Mouse (Mus musculus) forebrain, embryonic 11.5 days (tissue): ENCODE results near the gene Fbxw21. TPM values are rescaled to one million over a fixed set of nuclear protein-coding genes. Genes with fewer than 3 reads are reported as not detected.

Experiments
- ATAC-seq: fragments of 200-750 bp; cut with Nextera tagmentation; replicated peaks from 2 replicates; pipeline ENCODE4 v1.8.0; 2017; ENCODE audit warnings: moderate TSS enrichment; ENCODE audit not compliant: low FRiP score
- DNase-seq: peaks from one replicate; pipeline ENCODE4 v3.0.0-alpha.2; 2017; ENCODE audit warnings: low spot score
- H3K27ac ChIP-seq: fragments of 300-500 bp; sonication (generic); 2 replicates; pipeline ENCODE4 v1.5.1; 2014; ENCODE audit warnings: low read depth, low read length
- H3K27me3 ChIP-seq: fragments of 300-500 bp; sonication (generic); 2 replicates; pipeline ENCODE4 v1.6.1; 2014; ENCODE audit warnings: mild to moderate bottlenecking, low read length, mixed read lengths; ENCODE audit not compliant: control insufficient read depth, insufficient read depth
- H3K36me3 ChIP-seq: fragments of 300-500 bp; sonication (generic); 2 replicates; pipeline ENCODE4 v1.6.1; 2014; ENCODE audit warnings: mild to moderate bottlenecking, low read length, moderate library complexity, mixed read lengths; ENCODE audit not compliant: control insufficient read depth, insufficient read depth
- H3K4me1 ChIP-seq: fragments of 300-500 bp; sonication (generic); replicated peaks from 2 replicates; pipeline ENCODE4 v1.6.1; 2014; ENCODE audit warnings: low read length, mixed read lengths; ENCODE audit not compliant: control insufficient read depth, insufficient read depth
- H3K4me2 ChIP-seq: fragments of 300-500 bp; sonication (generic); 2 replicates; pipeline ENCODE4 v1.6.1; 2014; ENCODE audit warnings: low read depth, mild to moderate bottlenecking, low read length, moderate library complexity, mixed read lengths; ENCODE audit not compliant: severe bottlenecking
- H3K4me3 ChIP-seq: fragments of 300-500 bp; sonication (generic); 2 replicates; pipeline ENCODE4 v1.5.1; 2014; ENCODE audit warnings: low read depth, low read length
- H3K9ac ChIP-seq: fragments of 300-500 bp; sonication (generic); 2 replicates; pipeline ENCODE4 v1.6.1; 2014; ENCODE audit warnings: low read length
- H3K9me3 ChIP-seq: fragments of 300-500 bp; sonication (generic); 2 replicates; pipeline ENCODE4 v1.6.1; 2016; ENCODE audit warnings: low read length, mixed read lengths; ENCODE audit not compliant: control insufficient read depth
- WGBS: fragments of 180-500 bp; shearing (Covaris S2); extraction: QIAGEN DNeasy Blood & Tissue Kit; methylation state at CpG from one replicate; pipeline ENCODE4 v1.1.7; 2014; 5-methylcytosine and 5-hydroxymethylcytosine counted together
- polyA plus RNA-seq: library from polyadenylated mRNA; unstranded; fragments of >200 nt; fragmentation: Nextera tagmentation; extraction: Ambion mirVana; gene quantifications from 2 replicates; pipeline ENCODE4 v1.2.1, GENCODE M21; 2014

Fbxw21 gene
- polyA plus RNA-seq, 1 experiment from 2014 or later: not detected

DNA sequence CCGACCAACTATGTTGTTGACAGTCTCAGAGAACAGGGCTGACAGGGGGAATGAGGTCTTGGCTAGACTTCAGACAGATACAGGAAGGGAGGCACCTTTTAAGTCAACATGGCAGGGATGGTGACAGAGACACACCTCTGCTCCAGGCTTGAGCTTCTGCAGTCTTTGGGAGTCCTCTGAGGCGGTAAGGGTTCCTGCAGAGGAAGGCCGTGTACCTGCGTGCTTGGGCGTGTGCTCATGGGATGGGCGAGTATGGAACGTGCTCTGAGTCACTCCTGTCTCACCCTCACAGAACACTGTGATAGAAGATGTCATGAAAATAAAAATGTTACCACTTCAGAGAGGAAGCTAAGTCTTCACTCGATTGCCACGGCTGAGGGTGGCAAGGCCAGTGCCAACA lies 42.3 kb downstream of the Fbxw21 start:
- Histone ChIP-seq H3K36me3 (peaks cover 33% of the 10 kb centered on the region), H3K27me3 (no peaks in the 10 kb centered on the region), H3K9me3 (no peaks in the 10 kb centered on the region), H3K9ac (no peak overlapping the region), H3K4me2 (no peak overlapping the region), H3K4me3 (no peak overlapping the region), H3K4me1 (no peaks in the 10 kb centered on the region), H3K27ac (no peak overlapping the region)
- DNase-seq: no peak
- no peak for ATAC-seq
- 95% methylated on average over 9 of the region's 9 CpGs for WGBS

DNA sequence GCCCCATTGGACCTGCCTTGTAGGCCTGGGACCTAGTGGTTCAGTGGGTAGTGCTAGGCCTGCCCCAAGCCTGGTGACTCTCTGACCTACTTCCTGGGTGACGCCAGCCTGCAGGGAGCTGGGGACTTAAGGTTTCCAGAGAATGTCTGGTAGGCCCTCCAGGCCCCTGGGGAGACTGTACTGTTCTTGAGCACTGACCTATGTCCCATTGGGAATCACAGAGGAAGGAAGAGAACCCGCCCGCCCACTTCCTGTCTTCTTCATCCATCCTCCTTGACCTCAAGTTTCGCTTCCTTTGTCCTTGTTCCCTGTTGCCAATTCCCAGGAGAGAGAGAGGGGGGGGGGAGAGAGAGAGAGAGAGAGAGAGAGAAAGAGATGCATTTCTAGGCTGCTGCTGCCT lies 43.7 kb downstream of the Fbxw21 start:
- Histone ChIP-seq H3K9ac (no peak overlapping the region), H3K4me1 (no peaks in the 10 kb centered on the region), H3K27me3 (no peaks in the 10 kb centered on the region), H3K27ac (no peak overlapping the region), H3K4me3 (no peak overlapping the region), H3K4me2 (no peak overlapping the region), H3K9me3 (no peaks in the 10 kb centered on the region), H3K36me3 (peaks cover 39% of the 10 kb centered on the region)
- DNase-seq: no peak
- ATAC-seq: no peak
- WGBS: 86% methylated on average over 4 of the region's 4 CpGs

- Histone ChIP-seq H3K4me1 (no peaks in the 10 kb centered on the region), H3K9me3 (no peaks in the 10 kb centered on the region), H3K4me3 (no peak overlapping the region), H3K36me3 (peaks cover 43% of the 10 kb centered on the region), H3K27me3 (no peaks in the 10 kb centered on the region), H3K27ac (no peak overlapping the region), H3K9ac (no peak overlapping the region), H3K4me2 (no peak overlapping the region)
- no peak for DNase-seq
- no peak for ATAC-seq
- 95% methylated on average over 10 of the region's 10 CpGs for WGBS
These were observed 45.6 kb downstream of the Fbxw21 start for GRCm38 (mm10) chr9:109116205-109116604.

GRCm38 (mm10) chr9:109114871-109115270 lies 47.0 kb downstream of the Fbxw21 start:
- Histone ChIP-seq H3K9ac (no peak overlapping the region), H3K27ac (no peak overlapping the region), H3K4me2 (no peak overlapping the region), H3K4me3 (no peak overlapping the region), H3K9me3 (no peaks in the 10 kb centered on the region), H3K36me3 (peaks cover 43% of the 10 kb centered on the region), H3K4me1 (no peaks in the 10 kb centered on the region), H3K27me3 (no peaks in the 10 kb centered on the region)
- ATAC-seq (no peak), DNase-seq (no peak)
- WGBS: 89% methylated on average over 7 of the region's 7 CpGs

GRCm38 (mm10) chr9:109114276-109114675 lies 47.6 kb downstream of the Fbxw21 start:
- H3K36me3 ChIP-seq: peaks cover 48% of the 10 kb centered on the region
- H3K27ac ChIP-seq: no peak overlapping the region
- no peak overlapping the region for H3K4me2 ChIP-seq
- H3K4me3 ChIP-seq: no peak overlapping the region
- ATAC-seq (no peak), DNase-seq (peak; percentile 43)
- H3K9ac ChIP-seq: no peak overlapping the region
- no peaks in the 10 kb centered on the region for H3K9me3 ChIP-seq
- H3K27me3 ChIP-seq: no peaks in the 10 kb centered on the region
- WGBS: 95% methylated on average over 11 of the region's 11 CpGs
- no peaks in the 10 kb centered on the region for H3K4me1 ChIP-seq

DNA sequence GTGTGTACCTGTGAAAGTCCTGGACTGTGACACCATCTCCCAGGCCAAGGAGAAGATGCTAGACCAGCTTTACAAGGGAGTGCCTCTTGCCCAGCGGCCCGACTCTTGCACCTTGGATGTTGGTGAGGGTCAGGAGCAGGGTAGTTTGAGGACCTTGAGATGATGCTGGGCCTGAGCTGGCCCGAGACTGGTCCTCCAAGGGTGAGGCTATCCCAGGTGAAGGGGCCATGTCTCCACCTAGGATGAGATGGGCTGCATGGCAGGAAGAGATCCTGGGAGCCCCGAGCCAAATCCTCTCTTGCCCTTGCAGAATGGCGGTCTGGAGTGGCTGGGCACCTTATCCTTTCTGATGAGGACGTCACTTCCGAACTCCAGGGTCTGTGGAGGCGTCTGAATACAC lies 48.5 kb downstream of the Fbxw21 start:
- no peak overlapping the region for H3K27ac ChIP-seq
- no peak overlapping the region for H3K9ac ChIP-seq
- no peak overlapping the region for H3K4me3 ChIP-seq
- H3K4me1 ChIP-seq: no peaks in the 10 kb centered on the region
- no peaks in the 10 kb centered on the region for H3K9me3 ChIP-seq
- H3K27me3 ChIP-seq: no peaks in the 10 kb centered on the region
- H3K36me3 ChIP-seq: peaks cover 50% of the 10 kb centered on the region
- ATAC-seq (no peak), DNase-seq (peak; percentile 50)
- 92% methylated on average over 8 of the region's 8 CpGs for WGBS
- no peak overlapping the region for H3K4me2 ChIP-seq

DNA sequence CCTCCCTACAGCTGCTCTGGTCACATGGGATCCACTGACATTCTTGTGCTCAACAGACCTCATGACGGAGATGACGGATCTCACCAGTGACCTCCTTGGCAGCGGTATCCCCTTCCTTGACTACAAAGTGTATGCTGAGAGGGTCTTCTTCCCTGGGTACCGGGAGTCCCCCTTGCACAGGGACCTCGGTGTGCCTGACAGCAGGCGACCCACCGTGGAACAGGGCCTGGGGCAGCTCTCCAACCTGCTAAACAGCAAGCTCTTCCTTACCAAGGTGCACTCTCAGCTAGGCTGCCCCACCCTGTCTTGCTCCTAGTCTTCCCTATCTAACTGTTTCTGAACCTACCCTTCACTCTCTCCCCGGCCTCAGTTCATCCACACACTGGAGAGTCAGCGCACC lies 50.2 kb downstream of the Fbxw21 start:
- no peak for ATAC-seq
- no peaks in the 10 kb centered on the region for H3K9me3 ChIP-seq
- 95% methylated on average over 9 of the region's 9 CpGs for WGBS
- no peaks in the 10 kb centered on the region for H3K27me3 ChIP-seq
- peak; percentile 43 for DNase-seq
- no peak overlapping the region for H3K9ac ChIP-seq
- no peak overlapping the region for H3K4me2 ChIP-seq
- no peaks in the 10 kb centered on the region for H3K4me1 ChIP-seq
- no peak overlapping the region for H3K4me3 ChIP-seq
- H3K36me3 ChIP-seq: peaks cover 46% of the 10 kb centered on the region
- no peak overlapping the region for H3K27ac ChIP-seq

GRCm38 (mm10) chr9:109111101-109111500 lies 50.7 kb downstream of the Fbxw21 start:
- WGBS: 97% methylated on average over 4 of the region's 4 CpGs
- DNase-seq (no peak), ATAC-seq (no peak)
- Histone ChIP-seq H3K27me3 (no peaks in the 10 kb centered on the region), H3K9me3 (no peaks in the 10 kb centered on the region), H3K27ac (no peak overlapping the region), H3K4me1 (no peaks in the 10 kb centered on the region), H3K4me3 (no peak overlapping the region), H3K9ac (no peak overlapping the region), H3K4me2 (no peak overlapping the region), H3K36me3 (peaks cover 45% of the 10 kb centered on the region; the same call in 1 of the 2 replicates)

DNA sequence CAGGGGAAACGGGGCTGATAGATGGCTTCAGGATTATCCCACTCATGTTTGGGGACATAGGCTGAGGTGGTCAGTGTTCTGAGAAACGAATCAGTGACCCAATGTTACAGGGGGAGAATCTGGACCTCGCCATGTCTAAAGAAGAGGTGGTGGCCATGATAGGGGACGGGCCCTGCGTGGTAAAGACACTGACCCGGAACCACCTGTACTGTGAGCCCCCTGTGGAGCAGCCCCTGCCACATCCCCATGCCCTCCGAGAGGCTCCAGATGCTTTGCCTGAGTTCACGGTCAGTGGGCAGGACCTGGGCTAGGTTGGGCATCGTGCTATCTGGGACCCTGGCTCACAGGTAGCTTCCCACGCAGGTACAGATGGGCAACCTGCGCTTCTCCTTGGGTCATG lies 51.6 kb downstream of the Fbxw21 start:
- no peaks in the 10 kb centered on the region for H3K4me1 ChIP-seq
- DNase-seq (no peak), ATAC-seq (no peak)
- 90% methylated on average over 11 of the region's 11 CpGs for WGBS
- H3K9ac ChIP-seq: no peak overlapping the region
- no peaks in the 10 kb centered on the region for H3K27me3 ChIP-seq
- H3K27ac ChIP-seq: no peak overlapping the region
- H3K4me3 ChIP-seq: no peak overlapping the region
- no peaks in the 10 kb centered on the region for H3K9me3 ChIP-seq
- H3K4me2 ChIP-seq: no peak overlapping the region
- H3K36me3 ChIP-seq: peaks cover 42% of the 10 kb centered on the region; the same call in 1 of the 2 replicates
